Mouse (Mus musculus): Measurements from ENCODE around the gene Zpr1. TPM values are rescaled to one million over a fixed set of nuclear protein-coding genes. Genes with fewer than 3 reads are reported as not detected.
A peak's percentile ranks its signal among the peaks of the same experiment; 100 is the strongest.

Zpr1 gene
- total RNA-seq (2021), result 10 to 100 TPM; 18.5 to 19.4 TPM

DNA sequence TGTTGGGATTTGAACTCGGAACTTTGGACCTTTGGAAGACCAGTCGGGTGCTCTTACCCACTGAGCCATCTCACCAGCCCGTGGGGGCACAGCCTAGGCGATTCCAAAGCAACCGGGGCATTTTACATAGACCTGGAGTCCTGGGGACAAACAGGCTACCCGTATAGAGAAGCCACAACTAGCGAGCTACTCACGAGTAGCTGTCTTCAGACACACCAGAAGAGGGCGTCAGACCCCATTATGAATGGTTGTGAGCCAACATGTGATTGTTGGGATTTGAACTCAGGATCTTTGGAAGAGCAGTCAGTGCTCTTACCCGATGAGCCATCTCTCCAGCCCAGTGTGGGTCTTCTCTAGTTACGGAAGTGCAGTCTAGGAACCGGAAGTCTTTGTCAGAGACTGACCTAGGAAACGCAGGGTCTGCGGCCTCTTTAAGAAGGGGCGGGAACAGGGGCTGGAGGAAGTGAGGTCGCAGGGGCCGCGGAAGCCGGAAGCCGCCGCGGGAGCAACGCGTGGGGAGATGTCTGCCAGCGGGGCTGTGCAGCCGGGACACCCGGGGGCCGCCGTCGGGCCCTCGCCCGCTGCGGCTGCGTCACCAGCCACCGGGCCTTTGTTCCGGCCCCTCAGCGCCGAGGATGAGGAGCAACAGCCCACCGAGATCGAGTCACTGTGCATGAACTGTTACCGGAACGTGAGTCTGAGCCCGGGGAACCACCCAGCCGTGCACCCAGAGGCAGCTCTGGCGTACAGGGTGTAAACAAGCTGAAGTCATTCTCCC, at the start of gene Zpr1:
Gene Zpr1 (plus strand): TSS at position 388 of the 778 bp plus-strand sequence.
- intact Hi-C loops (cut with DNase I), result loop anchor here (5.0 kb wide), 1 partner anchor 366 kb away; the partner anchor contains the start of genes Pcsk7 and Rnf214
- peak; percentile 79 for DNase-seq (ENCODE audit: low spot score)

DNA sequence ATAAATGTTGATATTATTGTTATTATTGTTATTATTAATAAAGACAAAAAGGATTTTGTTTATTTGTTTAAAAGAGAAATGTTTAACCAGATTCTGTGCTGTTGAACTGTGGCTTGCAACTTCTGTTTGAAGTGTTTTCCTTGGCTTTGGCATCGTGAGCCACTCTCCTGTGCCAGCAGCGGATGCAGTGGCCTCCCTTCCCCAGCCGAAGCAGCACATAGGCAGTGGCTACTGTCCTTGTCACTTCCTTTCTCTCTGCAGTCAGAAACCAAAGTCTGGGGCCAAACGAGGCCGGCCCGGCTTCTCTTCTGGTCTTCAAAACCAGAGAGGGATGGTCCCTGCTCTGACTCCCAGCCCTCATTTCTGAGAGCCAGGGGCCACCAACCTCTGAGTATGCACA, 49.8 kb upstream of the Zpr1 start:
- no peak for DNase-seq (ENCODE audit: low spot score)
- intact Hi-C loops (cut with DNase I), result no loop called here

DNA sequence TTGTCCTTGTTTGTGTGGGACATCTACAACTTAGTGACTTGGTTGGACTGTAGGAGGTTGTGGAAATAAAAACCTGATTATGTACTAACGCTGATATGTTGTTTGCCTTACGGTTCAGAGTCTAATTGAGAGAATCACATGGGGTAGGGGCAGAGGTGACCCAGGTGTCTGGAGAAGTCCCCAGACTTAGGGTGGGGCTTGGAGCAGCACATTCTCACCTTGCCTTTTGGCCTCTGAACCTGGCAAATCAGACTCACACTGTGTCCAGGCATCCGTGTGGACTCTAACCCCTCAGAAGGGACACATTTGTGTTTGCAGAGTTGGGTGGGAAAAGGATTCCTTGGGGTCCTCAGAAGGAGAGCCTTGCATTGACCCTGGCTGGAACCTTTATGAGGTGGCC, 48.8 kb upstream of the Zpr1 start:
- DNase-seq (ENCODE audit: low spot score), result no peak
- intact Hi-C loops (cut with DNase I), result no loop called here

DNA sequence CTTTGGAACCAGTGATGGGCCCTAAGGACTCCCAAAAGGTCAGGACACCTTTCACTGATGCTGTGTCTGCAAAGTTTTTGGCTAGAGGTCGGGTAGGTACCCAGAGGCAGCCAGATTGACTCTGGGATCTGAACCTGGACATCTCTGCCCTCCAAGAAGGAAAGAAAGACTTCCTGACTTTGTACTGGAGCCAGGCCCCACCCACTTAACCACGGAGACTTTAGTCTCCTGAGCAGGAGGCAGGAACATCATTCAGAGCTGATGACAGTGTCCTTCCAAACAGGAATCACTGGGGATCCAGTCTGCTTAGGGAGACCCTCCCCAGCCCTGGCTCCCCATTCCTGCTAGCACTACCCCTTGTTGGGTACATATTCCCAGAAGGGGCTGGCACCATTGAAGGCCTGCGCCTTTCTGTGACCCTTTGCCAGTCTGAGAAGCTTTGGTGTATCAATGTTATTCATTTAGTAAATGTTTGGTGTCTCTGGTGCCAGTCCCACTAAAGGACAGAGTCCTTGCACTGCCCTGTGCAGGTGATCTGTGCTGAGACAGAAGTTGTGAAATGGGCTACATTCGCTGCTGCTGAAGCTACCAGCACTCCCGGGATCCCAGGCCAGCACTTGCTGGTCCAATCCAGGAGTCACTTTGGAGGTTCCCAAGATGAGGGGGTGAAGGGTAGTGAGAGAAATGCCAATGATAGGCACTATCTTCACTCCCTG, 47.8 kb upstream of the Zpr1 start:
- intact Hi-C loops (cut with DNase I), result no loop called here
- no peak for DNase-seq (ENCODE audit: low spot score)

DNA sequence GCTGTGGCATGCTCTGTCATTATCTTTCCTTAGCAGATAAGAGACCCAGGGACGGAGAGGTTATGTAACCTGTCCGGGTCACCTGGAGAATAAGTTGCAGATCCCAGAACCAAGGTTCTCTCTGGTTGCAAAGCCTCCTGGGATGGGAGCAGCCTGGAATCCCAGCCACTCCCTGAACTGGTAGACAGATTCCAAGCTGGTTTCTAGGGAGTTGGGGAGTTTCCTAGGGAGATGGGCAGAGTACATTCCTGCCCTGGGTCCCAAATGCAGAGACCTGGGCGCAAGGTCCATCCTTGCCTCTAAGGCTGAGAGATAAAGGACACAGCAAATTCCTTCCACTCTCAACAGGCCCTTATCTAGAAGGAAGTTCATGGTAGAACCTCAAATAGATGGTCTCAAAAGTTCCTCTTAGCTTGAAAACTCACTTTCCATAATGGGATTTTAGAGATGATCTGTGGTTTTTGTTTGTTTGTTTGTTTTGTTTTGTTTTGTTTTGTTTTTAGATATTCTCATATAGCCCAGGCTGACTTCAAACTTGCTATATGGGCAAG, 45.7 kb upstream of the Zpr1 start:
- no peak for DNase-seq (ENCODE audit: low spot score)

DNA sequence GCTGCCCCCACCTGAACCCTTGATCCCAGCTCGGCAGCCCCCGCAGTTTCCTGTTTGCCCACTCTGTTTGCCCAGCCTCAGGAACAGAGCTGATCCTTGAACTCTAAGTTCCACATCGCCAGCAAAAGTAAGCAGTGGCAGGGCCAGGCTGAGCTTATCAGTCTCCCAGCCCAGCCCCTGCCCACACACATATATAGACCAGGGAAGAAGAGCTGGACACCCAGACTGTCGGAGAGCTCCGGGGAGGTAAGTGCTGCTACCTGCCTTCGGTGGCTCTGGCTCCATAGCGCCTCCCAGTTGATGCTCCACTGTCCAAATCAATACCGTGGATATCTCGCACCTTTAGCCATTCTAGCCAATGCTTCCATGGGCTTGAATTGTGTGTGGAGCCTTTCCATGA, 44.4 kb upstream of the Zpr1 start, which contains the start of gene Apoa1:
Gene Apoa1 (plus strand): TSS at position 90 of the 400 bp plus-strand sequence.
- intact Hi-C loops (cut with DNase I), result no loop called here
- DNase-seq (ENCODE audit: low spot score), result no peak

More for the DNA sequence above, 45.7 kb upstream of the Zpr1 start:
- intact Hi-C loops (cut with DNase I), result no loop called here

DNA sequence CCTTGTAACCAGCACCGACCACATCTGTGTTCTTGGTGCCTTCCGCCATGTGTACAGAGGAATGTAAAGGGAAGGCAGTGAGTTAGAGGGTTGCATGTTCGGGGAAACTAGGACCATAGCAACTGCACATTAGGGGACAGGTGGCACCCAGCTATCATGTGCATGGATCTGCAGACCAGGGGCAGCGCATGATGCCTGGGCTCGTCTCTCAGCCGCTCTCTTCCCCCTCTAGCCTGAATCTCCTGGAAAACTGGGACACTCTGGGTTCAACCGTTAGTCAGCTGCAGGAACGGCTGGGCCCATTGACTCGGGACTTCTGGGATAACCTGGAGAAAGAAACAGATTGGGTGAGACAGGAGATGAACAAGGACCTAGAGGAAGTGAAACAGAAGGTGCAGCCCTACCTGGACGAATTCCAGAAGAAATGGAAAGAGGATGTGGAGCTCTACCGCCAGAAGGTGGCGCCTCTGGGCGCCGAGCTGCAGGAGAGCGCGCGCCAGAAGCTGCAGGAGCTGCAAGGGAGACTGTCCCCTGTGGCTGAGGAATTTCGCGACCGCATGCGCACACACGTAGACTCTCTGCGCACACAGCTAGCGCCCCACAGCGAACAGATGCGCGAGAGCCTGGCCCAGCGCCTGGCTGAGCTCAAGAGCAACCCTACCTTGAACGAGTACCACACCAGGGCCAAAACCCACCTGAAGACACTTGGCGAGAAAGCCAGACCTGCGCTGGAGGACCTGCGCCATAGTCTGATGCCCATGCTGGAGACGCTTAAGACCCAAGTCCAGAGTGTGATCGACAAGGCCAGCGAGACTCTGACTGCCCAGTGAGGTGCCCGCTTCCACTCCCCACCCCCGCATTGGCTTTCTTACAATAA, 43.1 kb upstream of the Zpr1 start:
- intact Hi-C loops (cut with DNase I), result no loop called here
- peak; percentile 60 for DNase-seq (ENCODE audit: low spot score)

DNA sequence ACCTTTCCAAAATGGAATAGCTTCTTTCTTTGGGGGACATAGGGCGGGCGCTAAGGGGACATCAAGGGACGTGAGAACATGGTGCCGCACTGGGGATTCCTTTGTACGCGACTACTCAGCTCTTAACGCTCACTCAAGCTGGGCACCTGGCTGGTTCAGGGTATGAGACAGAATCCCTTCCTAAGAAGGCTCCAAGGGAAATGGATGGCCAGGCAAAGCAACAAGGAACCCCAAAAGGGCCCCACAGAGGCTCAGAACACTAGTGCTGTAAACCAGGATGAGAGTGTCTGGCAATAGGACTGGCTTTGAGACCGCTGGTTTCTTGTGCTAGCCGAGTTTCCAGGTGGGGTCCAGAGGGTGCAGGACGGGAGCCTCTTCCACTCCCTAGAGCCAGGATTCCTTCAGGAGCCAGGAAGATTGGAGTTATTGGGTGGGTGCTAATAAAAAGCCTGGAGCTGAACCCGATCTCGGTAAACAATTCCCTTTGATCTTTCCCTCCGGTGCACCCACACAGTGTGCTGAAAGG, 42.4 kb upstream of the Zpr1 start:
- no peak for DNase-seq (ENCODE audit: low spot score)

DNA sequence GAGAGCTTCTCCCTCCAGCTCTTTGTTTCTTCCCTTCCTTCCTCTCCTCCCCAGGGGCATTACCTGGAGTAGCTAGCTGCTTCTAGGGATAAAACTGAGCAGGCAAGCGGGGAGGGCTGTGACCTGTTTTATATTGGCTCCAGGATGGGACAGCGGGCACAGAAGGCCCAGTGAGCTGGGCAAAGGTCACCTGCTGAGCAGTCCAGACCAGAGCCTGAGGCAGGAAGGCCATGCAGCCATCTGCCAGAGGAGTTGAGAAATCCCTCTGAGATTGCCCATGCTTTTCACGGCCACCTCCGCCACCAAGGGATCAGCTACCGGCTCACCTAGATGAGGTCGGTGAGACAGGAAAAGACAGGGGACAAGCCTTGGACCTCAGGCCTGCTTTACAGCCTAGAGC, 37.7 kb upstream of the Zpr1 start:
- DNase-seq (ENCODE audit: low spot score), result no peak
- intact Hi-C loops (cut with DNase I), result no loop called here

More for the DNA sequence above, 42.4 kb upstream of the Zpr1 start:
- intact Hi-C loops (cut with DNase I), result no loop called here

DNA sequence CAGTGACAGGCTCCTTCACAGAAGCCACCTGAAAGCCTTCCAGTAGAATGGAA, 37.4 kb upstream of the Zpr1 start, which contains the start of gene Apoc3:
Gene Apoc3 (minus strand): TSS at position 41 of the 53 bp plus-strand sequence.
- intact Hi-C loops (cut with DNase I), result no loop called here
- no peak for DNase-seq (ENCODE audit: low spot score)

DNA sequence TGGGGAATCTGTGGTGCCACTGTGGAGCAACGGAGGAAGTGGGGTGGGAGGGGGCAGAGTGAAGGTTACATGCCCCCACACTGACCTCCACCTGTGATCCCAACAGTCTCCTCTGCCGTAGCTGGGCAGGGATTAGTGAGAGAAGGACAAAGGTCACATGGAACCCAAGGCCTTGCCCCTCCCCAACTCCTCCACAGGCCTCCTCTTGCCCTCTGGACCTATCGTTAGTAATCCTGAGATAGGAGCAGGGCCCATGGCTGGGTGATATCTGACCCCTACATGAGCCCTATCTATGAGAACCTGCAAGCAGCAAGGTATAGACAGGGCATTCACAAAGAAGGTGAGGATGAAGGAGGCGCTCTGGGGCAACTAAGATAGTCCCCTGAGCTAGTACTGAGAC, 37.2 kb upstream of the Zpr1 start:
- intact Hi-C loops (cut with DNase I), result no loop called here
- DNase-seq (ENCODE audit: low spot score), result no peak

DNA sequence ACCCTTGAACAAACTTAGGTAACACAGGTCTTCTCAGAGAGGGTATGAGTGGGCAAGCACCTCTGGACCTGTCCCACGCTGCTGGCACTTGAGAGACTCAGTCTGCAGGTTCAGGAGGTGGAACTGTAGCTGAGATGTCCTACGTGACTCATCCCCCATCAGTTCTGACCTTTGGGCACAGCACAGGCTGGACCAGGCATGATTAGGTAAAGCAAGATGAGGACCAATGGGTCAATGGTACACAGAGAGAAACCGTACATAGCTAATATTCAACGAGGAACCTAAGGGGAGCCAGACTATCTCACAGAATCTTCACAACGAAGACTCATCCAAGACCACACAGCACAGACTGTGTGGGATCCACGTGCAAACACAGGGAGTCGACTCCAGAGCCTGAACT, 34.0 kb upstream of the Zpr1 start:
- intact Hi-C loops (cut with DNase I), result no loop called here
- no peak for DNase-seq (ENCODE audit: low spot score)

DNA sequence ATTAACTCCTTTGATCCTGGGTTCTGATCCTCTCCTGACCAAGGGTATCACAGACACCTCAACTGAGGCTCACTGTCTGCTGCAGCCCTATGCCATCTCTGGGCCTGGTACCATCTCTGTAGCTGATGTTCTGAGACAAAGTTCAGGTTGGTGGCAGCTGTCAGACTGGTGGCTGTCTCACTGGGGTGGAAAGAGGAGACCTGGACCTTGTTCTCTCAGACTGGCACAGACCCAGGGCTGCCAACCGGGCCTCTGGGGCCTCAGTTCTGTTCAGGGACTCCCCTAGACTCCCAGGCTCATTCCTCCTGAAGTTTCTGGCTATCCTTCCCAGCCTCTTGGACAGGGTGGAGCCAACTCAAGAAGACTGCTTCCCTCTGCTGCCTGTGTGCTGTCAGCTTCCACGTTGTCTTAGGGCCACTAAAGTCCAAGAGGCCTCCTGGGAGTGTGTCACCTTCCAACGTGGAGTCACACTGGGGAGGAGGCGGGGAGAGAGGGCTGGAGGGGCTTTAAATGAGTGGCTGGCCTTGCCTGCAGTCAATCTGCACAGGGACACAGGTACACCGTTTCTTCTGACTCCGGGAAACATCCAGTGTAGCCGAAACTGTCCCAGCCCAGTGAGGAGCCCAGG, 32.2 kb upstream of the Zpr1 start, which contains the start of gene Apoa4:
Gene Apoa4 (plus strand): TSS at position 171 of the 628 bp plus-strand sequence.
- intact Hi-C loops (cut with DNase I), result no loop called here
- DNase-seq (ENCODE audit: low spot score), result no peak

DNA sequence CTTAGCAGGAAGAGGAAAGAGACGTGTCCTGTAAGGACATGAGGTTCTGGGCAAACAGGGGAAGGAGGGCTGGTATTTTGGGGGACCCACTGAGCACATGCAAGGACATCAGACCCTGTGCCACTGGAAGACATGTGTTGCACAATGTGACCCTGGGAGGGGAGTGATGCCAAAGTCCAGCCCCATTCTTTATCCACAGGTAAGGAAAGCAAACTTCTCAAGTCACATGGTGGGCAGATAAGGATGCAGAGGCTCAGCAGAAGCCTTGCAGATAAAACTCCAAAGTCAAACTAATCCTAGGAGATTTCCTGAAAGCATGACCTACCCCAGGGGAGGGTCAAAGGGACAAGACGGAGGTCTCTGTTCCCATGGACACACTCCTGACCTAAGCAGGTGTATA, 31.0 kb upstream of the Zpr1 start:
- DNase-seq (ENCODE audit: low spot score), result no peak
- intact Hi-C loops (cut with DNase I), result no loop called here

DNA sequence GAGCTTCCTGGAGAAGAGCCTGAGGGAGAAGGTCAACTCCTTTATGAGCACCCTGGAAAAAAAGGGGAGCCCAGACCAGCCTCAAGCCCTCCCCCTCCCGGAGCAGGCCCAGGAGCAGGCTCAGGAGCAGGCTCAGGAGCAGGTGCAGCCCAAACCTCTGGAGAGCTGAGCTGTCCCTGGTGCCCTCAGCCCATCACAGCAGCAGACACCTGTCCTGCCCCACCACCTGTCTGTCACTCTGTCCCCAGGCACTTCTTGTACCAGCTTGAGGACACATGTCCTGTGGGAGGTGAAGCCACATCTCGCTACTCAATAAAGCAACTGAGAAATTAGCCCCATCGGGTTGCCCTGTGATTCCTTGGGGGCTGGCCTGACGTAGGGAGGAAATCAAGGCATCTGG, 29.7 kb upstream of the Zpr1 start:
- no peak for DNase-seq (ENCODE audit: low spot score)
- intact Hi-C loops (cut with DNase I), result no loop called here

DNA sequence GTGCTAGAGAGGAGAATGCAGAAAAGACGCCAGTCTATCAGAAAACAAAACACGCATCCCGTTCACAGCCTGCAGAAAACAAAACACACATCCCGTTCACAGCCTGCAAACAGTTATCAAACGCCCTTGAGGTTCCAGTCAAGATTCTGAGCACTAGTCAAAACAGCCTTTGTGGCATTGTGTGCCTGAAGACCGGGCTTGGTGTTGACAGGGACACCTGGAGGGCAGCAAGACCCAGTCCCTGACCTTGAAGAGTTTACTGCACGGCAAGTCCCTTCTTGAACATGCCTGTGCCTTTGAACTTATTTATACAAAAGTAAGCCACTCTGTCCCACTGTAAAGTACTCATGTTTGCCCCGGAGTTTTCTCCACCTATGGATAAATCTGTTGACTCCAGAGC, 29.3 kb upstream of the Zpr1 start:
- no peak for DNase-seq (ENCODE audit: low spot score)
- intact Hi-C loops (cut with DNase I), result no loop called here

DNA sequence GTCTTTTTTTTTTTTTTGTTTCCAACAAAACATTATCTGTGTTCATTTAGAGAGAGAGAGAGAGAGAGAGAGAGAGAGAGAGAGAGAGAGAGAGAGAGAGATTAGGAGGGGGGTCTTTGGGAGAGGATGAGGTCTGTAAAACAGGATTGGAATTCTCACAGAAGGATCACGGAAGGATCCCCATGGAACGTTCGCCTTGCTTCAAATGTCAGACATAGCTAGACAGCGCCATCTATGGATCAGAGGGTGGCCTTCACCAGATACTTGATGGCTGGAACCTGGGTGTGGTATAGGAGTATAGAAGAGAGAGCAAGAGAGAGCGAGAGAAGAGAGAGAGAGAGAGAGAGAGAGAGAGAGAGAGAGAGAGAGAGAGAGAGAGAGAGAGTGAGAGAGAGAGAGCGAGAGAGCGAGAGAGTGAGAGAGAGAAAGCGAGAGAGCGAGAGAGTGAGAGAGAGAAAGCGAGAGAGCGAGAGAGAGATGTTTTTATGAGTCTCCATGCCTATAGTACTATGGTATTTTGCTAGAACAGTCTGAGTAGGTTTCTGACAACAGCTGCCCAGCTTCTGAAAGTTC, 26.0 kb upstream of the Zpr1 start:
- intact Hi-C loops (cut with DNase I), result loop anchor here (1.0 to 5.0 kb wide), 2 partner anchors 60 to 244 kb away; no protein-coding TSS in a partner anchor
- DNase-seq (ENCODE audit: low spot score), result no peak

DNA sequence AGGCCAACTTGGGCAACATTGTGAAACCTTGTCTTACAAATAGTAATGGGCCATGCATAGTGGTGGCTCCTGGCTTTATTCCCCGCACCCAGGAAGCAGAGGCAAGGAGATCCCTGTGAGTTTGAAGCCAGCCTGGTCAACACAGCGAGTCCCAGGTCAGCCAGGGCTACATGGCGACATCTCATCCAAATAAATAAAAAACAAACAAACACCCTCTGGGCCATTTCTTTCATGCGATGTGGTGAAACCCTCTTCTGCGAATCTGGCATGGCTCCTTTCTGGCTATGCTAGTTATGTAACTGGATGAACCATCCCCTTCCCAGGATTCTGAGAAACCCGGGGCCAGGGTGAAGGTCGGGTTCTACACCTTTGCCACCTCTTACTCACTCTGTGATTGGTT, 16.7 kb upstream of the Zpr1 start:
- intact Hi-C loops (cut with DNase I), result no loop called here
- DNase-seq (ENCODE audit: low spot score), result no peak

DNA sequence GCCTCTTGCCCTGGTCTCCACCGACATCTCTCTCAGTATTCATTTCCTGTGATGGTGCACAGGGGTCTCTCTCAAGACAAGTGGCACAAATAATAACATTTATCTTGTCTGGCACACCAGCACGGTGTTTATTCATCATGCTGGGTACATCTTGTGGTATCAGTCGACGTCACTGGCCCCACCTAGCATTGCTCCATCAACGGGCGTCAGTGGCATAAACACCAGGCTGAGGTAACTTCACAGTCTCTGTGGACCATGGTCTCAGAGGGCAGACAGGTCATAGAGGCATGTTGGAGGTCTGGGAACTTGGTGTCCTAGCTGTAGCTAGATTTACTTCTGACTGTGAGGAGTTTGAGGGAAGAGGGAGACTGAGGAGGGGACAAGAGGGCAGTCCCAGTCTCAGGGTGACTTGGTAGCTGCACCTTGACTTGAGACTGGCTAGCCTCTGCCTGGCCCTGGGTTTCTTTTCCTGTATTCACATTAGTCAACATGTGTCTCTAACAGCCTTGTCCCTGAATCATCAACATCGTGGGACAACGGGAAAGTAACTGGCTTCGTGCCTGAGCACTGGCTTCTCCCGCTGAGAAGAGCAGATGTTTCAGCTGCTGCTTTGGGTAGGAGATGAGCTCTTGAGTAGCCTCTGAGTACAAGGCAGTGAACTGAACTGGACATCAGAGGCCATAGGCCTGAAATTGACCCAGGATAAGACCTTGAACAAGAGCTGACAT, 16.0 kb upstream of the Zpr1 start:
- intact Hi-C loops (cut with DNase I), result no loop called here
- DNase-seq (ENCODE audit: low spot score), result no peak
